Mouse (Mus musculus): ENCODE results near the gene Hhipl1.

The Hhipl1 gene

GRCm38 (mm10) chr12:108278221-108278918 lies 27.7 kb upstream of the Hhipl1 start:
- no peak for DNase-seq (ENCODE audit: low spot score in 2 of 2)

GRCm38 (mm10) chr12:108284455-108285224 lies 21.4 kb upstream of the Hhipl1 start:
- no peak for DNase-seq (ENCODE audit: low spot score in 2 of 2)

GRCm38 (mm10) chr12:108285225-108286011 lies 20.7 kb upstream of the Hhipl1 start:
- DNase-seq (ENCODE audit: low spot score in 2 of 2), result no peak

GRCm38 (mm10) chr12:108286381-108286780 lies 19.7 kb upstream of the Hhipl1 start:
- DNase-seq (ENCODE audit: low spot score in 2 of 2), result no peak

- DNase-seq (ENCODE audit: low spot score in 2 of 2), result no peak
These were observed 19.1 kb upstream of the Hhipl1 start for GRCm38 (mm10) chr12:108287011-108287410.

GRCm38 (mm10) chr12:108288127-108288880 lies 17.8 kb upstream of the Hhipl1 start:
- DNase-seq (ENCODE audit: low spot score in 2 of 2), result no peak

- DNase-seq (ENCODE audit: low spot score in 2 of 2), result no peak
These were observed 13.7 kb upstream of the Hhipl1 start for GRCm38 (mm10) chr12:108292419-108292818.

GRCm38 (mm10) chr12:108292957-108293356 lies 13.1 kb upstream of the Hhipl1 start:
- peak; percentile 58 to 65 for DNase-seq (ENCODE audit: low spot score in 2 of 2)

- no peak for DNase-seq (ENCODE audit: low spot score in 2 of 2)
These were observed 11.4 kb upstream of the Hhipl1 start for GRCm38 (mm10) chr12:108294620-108295019.

- DNase-seq (ENCODE audit: low spot score in 2 of 2), result no peak
These were observed 9.0 kb upstream of the Hhipl1 start for GRCm38 (mm10) chr12:108297033-108297432.

- no peak for DNase-seq (ENCODE audit: low spot score in 2 of 2)
These were observed 5.1 kb upstream of the Hhipl1 start for GRCm38 (mm10) chr12:108301006-108301405.

- no peak for DNase-seq (ENCODE audit: low spot score in 2 of 2)
These were observed 2.2 kb upstream of the Hhipl1 start for GRCm38 (mm10) chr12:108303778-108304365.

- DNase-seq (ENCODE audit: low spot score in 2 of 2), result no peak
These were observed 898 bp upstream of the Hhipl1 start for GRCm38 (mm10) chr12:108305172-108305571.

GRCm38 (mm10) chr12:108307553-108307952 lies 1.5 kb downstream of the Hhipl1 start:
- peak in 1 of 2 experiments; percentile 50 for DNase-seq (ENCODE audit: low spot score in 2 of 2)

GRCm38 (mm10) chr12:108308363-108308856 lies 2.3 kb downstream of the Hhipl1 start:
- no peak for DNase-seq (ENCODE audit: low spot score in 2 of 2)

- DNase-seq (ENCODE audit: low spot score in 2 of 2), result no peak
These were observed 3.2 kb downstream of the Hhipl1 start for GRCm38 (mm10) chr12:108309116-108309794.

GRCm38 (mm10) chr12:108310041-108310440 lies 4.0 kb downstream of the Hhipl1 start:
- no peak for DNase-seq (ENCODE audit: low spot score in 2 of 2)

- no peak for DNase-seq (ENCODE audit: low spot score in 2 of 2)
These were observed 4.5 kb downstream of the Hhipl1 start for GRCm38 (mm10) chr12:108310456-108311027.

GRCm38 (mm10) chr12:108311741-108312290 lies 5.7 kb downstream of the Hhipl1 start:
- DNase-seq (ENCODE audit: low spot score in 2 of 2), result no peak

GRCm38 (mm10) chr12:108312432-108312851 lies 6.4 kb downstream of the Hhipl1 start:
- no peak for DNase-seq (ENCODE audit: low spot score in 2 of 2)

Measured in frontal cortex, postnatal 25 days (tissue).